Mouse (Mus musculus): ENCODE measurements at regions not wholly inside any gene's neighbourhood (a gene's known extent, or its start where the extent isn't known, plus 50 kb on each side); places are given as distances from the start of the nearest gene placed in this dataset.

- DNase-seq = no peak
These were observed 565.8 kb upstream of the Adam5 start for GRCm38 (mm10) chr8:25389947-25390346.

- peak; percentile 18 to 39 for DNase-seq
These were observed 565.2 kb upstream of the Adam5 start for GRCm38 (mm10) chr8:25389371-25389855.

GRCm38 (mm10) chr8:25388811-25389210 is 564.6 kb upstream of the Adam5 start:
- no peak for DNase-seq

- no peak for DNase-seq
These were observed 561.0 kb upstream of the Adam5 start for GRCm38 (mm10) chr8:25385186-25385585.

- DNase-seq = no peak
These were observed 560.4 kb upstream of the Adam5 start for GRCm38 (mm10) chr8:25384591-25384990.

- DNase-seq = no peak
These were observed 549.1 kb upstream of the Adam5 start for GRCm38 (mm10) chr8:25373276-25373675.

GRCm38 (mm10) chr8:25370947-25371346 is 546.8 kb upstream of the Adam5 start:
- no peak for DNase-seq

- DNase-seq = no peak
These were observed 545.2 kb upstream of the Adam5 start for GRCm38 (mm10) chr8:25369331-25369730.

GRCm38 (mm10) chr8:25368561-25369091 is 544.5 kb upstream of the Adam5 start:
- peak; percentile 38 to 50 for DNase-seq

- no peak for DNase-seq
These were observed 543.8 kb upstream of the Adam5 start for GRCm38 (mm10) chr8:25367806-25368549.

- no peak for DNase-seq
These were observed 542.0 kb upstream of the Adam5 start for GRCm38 (mm10) chr8:25366181-25366580.

- no peak for DNase-seq
These were observed 538.5 kb upstream of the Adam5 start for GRCm38 (mm10) chr8:25362656-25363055.

- no peak for DNase-seq
These were observed 538.0 kb upstream of the Adam5 start for GRCm38 (mm10) chr8:25362146-25362545.

- DNase-seq = no peak
These were observed 537.3 kb upstream of the Adam5 start for GRCm38 (mm10) chr8:25361420-25361819.

GRCm38 (mm10) chr8:25358539-25359165 is 534.5 kb upstream of the Adam5 start:
- DNase-seq = peak; percentile 67 to 76

GRCm38 (mm10) chr8:25353822-25354770 is 529.9 kb upstream of the Adam5 start:
- no peak for DNase-seq

GRCm38 (mm10) chr8:25353405-25353804 is 529.2 kb upstream of the Adam5 start:
- no peak for DNase-seq

GRCm38 (mm10) chr8:25348003-25348683 is 524.0 kb upstream of the Adam5 start:
- DNase-seq = no peak

GRCm38 (mm10) chr8:25343160-25343602 is 519.0 kb upstream of the Adam5 start:
- DNase-seq = no peak

- DNase-seq = no peak
These were observed 518.3 kb upstream of the Adam5 start for GRCm38 (mm10) chr8:25342501-25342900.

GRCm38 (mm10) chr8:25341225-25341624 is 517.1 kb upstream of the Adam5 start:
- no peak for DNase-seq

- DNase-seq = no peak
These were observed 516.6 kb upstream of the Adam5 start for GRCm38 (mm10) chr8:25340729-25341128.
